Mouse (Mus musculus) NIH3T3 (cell line): ENCODE results near the gene Lrrn3.

ENCODE experiments used
- DNase-seq: peaks from one replicate; pipeline ENCODE4 v3.0.0-alpha.2; 2012; ENCODE audit warnings: low read depth

The Lrrn3 gene

GRCm38 (mm10) chr12:41436206-41436985, 49.8 kb downstream of the Lrrn3 start:
- DNase-seq: no peak

GRCm38 (mm10) chr12:41428806-41429205, 57.4 kb downstream of the Lrrn3 start:
- DNase-seq: no peak

DNA sequence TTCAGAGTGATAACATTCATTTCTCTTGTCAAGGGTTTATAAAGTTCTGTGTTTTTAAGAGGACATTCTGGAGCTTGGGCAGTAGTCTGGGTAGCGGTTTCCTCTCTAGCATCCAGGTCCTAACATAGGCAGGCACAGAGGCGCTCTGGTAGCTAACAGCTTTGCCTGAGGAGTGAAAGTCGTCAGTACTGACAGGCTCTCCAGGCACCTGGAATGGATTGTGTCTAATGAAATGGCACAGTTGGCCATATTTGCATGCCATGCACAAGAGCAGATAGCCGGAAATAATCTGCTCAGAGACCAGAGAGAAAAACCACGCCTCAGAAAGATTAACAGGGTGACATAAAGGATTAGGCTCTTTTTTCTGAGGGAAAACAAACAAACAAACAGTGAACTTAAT, 58.8 kb downstream of the Lrrn3 start:
- DNase-seq: no peak

- DNase-seq: no peak
These were observed 61.0 kb downstream of the Lrrn3 start for GRCm38 (mm10) chr12:41425101-41425679.

DNA sequence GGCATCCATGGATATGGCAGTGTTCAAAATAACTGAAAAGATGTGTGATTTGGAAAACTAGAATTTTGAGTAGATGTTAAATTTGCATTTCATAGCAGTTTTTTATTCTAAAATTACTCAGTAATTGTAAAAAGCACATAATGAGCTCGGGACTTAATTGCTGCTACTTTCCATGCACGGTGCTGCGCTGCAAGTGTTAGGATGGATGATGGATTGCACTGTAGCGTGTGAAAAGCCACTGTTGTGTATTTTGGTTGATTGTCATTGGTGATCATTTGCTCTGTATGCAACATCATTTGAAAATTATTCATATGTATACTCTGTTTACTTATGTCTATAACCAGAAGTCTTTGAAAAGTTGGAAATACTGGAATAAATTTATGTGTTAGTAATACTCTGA, 68.3 kb downstream of the Lrrn3 start:
- DNase-seq: no peak

- DNase-seq: no peak
These were observed 69.1 kb downstream of the Lrrn3 start for GRCm38 (mm10) chr12:41417099-41417498.

DNA sequence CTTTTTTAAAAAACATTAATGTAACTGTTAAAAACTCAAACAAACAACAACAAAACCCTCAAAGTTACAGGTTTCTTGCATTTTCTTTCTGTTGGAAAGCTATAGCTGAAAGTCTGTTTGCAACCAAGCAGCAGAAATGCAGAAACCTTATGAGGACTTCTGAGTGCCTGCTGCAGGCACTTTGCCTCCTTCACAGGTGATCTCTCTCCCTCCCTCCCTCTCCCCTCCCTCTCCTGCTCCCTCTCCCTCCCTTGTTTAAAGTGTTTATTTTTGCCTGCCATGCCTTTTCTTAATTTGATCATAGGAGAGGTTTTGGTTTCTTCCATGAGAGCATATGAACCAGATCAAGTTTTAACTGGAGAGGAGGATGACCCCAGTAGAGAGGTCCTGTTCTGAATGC, 69.6 kb downstream of the Lrrn3 start:
- DNase-seq: no peak

GRCm38 (mm10) chr12:41409431-41409830, 76.8 kb downstream of the Lrrn3 start:
- DNase-seq: no peak

DNA sequence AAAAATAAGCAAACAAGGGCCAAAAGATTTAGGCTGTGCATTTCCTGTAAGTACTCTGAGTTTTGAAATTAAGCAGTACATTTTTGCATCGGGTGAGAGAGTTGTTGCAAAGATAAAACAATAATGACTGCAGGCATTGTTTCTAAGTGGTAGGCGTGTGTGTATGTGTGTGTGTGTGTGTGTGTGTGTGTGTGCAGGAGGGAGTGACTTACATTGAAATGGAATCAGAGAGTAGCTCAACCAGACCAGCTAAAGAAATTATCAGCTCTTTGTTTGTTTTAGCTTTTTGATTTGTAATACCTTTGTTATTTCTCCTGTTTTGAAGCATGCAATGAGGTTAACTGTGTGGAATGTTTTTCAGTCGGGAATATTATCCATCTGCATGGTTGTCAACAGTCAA, 84.3 kb downstream of the Lrrn3 start:
- DNase-seq: no peak
